Mouse (Mus musculus): ENCODE measurements around the gene Thegl. TPM values are rescaled to one million over a fixed set of nuclear protein-coding genes. Genes with fewer than 3 reads are reported as not detected.

Thegl gene
- polyA plus RNA-seq (2014; fragmentation: Illumina TruSeq; extraction: RNeasy Lipid Tissue Mini Kit (QIAGEN cat#74804); ENCODE audit: low read depth, low replicate concordance): not detected

DNA sequence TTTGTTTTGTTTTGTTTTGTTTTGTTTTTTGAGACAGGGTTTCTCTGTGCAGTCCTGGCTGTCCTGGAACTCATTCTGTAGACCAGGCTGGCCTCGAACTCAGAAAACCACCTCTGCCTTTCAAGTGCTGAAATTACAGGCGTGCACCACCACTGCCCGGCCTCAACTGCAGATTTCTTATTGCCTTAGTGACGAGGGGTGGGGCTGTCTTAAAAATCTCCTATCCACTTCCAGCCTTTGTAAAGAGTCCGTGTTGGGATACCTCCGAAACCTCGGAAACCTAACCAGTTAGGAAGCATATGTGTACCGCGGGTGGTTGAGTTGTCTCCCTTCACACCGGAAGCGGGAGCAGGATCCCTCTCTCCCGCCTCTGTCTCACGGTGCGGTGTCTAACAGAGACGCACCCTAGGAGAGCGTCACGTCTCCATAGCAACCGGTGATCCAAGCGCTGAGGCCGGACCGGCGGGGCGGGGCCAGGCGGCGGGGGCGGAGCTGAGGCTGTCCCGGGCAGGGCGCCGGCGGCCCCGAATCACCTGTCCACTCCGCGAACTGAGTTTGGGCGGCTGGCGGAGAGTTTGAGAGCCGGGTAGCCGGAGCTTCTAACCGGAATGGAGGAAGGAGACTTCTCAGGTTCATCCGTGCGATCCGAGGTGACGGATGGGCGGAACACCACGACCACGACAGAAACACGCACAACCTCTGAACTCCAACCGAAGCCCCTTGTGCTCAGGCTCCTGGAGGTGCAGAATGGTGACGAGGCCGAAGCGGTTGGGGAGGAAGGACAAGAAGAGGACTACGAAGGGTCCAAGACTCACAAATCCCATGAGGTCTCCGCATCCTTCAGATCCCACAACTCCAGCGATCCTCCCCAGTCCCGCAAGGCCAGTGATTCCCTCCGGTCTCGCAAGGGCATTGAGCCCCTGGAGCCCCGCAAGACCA, at the start of gene Thegl:
Gene Thegl (plus strand): TSS at position 480 of the 939 bp plus-strand sequence.

DNA sequence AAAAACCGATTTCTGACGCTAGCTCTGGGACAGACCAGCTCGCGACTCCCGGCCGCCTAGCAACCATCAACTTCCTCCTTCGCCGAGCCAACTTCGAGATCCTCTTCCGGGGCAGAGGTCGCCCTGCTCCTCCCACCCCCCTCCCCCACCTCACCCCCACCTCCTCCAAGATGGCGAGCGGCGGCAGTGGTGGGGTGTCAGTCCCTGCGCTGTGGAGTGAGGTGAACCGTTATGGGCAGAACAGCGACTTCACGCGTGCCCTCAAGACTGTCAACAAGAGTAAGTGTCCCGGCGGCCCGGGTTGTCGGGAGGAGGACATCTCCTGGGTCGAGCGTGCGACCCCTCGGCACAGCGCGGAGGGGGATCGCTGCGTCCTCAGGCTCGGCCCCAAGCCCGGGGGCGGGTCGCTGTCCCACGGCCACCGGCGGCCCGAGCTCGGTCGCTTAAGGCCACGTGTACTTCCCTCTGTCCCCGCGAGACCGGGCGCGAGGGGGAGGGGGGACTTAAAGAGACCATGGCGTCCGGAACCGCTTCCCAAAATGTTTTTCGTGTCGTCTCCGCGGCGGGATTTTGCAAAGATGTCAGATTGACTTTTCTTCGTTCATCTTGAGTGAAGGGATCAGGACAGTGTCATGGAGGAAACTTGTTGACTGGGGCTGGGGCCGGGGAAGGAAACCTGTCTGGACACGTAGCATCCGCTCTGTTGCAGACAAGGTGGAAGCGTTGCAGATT, 41.1 kb upstream of the Thegl start, which contains the start of gene Srp72:
Gene Srp72 (plus strand): TSS at position 130 of the 732 bp plus-strand sequence.

DNA sequence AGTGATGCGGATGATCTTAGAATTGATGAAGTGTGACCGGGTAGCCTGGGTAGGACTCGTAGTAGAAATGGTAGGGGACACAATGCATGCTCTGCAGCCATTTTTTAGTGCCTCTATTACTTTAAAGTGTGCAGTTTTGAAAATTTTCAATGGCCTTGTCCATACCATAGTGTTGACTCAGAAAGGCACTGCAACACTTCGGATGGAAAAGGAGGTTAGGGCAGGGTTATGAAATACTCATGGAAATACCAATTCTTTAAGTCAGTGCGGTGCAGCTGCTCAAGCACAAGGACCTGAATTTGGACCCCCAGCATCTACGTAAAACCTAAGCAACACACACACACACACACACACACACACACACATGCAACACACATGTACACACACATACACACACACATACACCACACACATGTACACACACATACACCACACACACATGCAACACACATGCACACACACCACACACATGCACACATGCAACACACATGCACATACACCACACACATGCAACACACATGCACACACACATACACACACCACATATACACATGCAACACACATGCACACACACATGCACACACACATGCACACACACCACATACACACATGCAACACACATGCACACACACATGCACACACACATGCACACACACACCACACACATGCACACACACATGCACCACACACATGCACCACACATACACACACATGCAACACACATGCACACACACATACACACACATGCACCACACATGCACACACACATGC, 11.6 kb upstream of the Thegl start, which contains the start of gene Arl9:
Gene Arl9 (plus strand): TSS at position 5 of the 771 bp plus-strand sequence.

Other genes with a start within 250 kb of the Thegl start
- 23.0 TPM for gene Aasdh, start 110.5 kb upstream of the Thegl start, polyA plus RNA-seq (2014; fragmentation: Illumina TruSeq; extraction: RNeasy Lipid Tissue Mini Kit (QIAGEN cat#74804); ENCODE audit: low read depth, low replicate concordance)
- gene Paics, start 64.7 kb upstream of the Thegl start, polyA plus RNA-seq (2014; fragmentation: Illumina TruSeq; extraction: RNeasy Lipid Tissue Mini Kit (QIAGEN cat#74804); ENCODE audit: low read depth, low replicate concordance): 359 TPM
- 17.6 TPM for gene Ppat, start 64.4 kb upstream of the Thegl start, polyA plus RNA-seq (2014; fragmentation: Illumina TruSeq; extraction: RNeasy Lipid Tissue Mini Kit (QIAGEN cat#74804); ENCODE audit: low read depth, low replicate concordance)
- gene Srp72, start 41.3 kb upstream of the Thegl start, polyA plus RNA-seq (2014; fragmentation: Illumina TruSeq; extraction: RNeasy Lipid Tissue Mini Kit (QIAGEN cat#74804); ENCODE audit: low read depth, low replicate concordance): 138 TPM
- not detected for gene Arl9, start 12.0 kb upstream of the Thegl start, polyA plus RNA-seq (2014; fragmentation: Illumina TruSeq; extraction: RNeasy Lipid Tissue Mini Kit (QIAGEN cat#74804); ENCODE audit: low read depth, low replicate concordance)
- gene Hopx, start 99.1 kb downstream of the Thegl start, polyA plus RNA-seq (2014; fragmentation: Illumina TruSeq; extraction: RNeasy Lipid Tissue Mini Kit (QIAGEN cat#74804); ENCODE audit: low read depth, low replicate concordance): 37.7 TPM
- gene Spink2, start 195.4 kb downstream of the Thegl start, polyA plus RNA-seq (2014; fragmentation: Illumina TruSeq; extraction: RNeasy Lipid Tissue Mini Kit (QIAGEN cat#74804); ENCODE audit: low read depth, low replicate concordance): not detected
- 7.8 TPM for gene Rest, start 249.5 kb downstream of the Thegl start, polyA plus RNA-seq (2014; fragmentation: Illumina TruSeq; extraction: RNeasy Lipid Tissue Mini Kit (QIAGEN cat#74804); ENCODE audit: low read depth, low replicate concordance)